Mouse (Mus musculus): Measurements from ENCODE around the gene Olfr429.
"Not testable (repeated sequence)": the region's sequence is repeated elsewhere in the genome, so short reads cannot be mapped to it uniquely, and the experiment has no call there.

Gene Olfr429

DNA sequence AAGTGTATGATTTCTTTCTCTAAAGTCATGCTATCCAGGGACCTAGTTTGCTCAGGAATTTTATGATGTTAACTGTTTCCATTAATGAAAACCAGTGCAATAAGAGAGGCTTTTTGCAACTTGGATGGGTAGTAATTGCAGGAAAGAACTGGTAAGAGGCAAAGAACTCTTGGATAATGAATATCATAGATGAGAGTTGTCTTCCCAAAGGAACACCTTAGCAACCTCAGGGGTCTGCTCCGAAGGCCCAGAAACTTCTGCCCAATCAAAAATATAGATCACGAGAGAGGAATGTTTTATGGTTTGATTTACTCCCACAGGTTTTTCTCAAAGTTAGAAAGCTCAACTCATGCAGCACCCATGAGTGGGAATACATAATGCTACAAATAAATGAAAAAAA is at the start of gene Olfr429:
Olfr429 (plus strand) TSS at position 301 of the 400 bp plus-strand sequence.
- DNase-seq: no peak

DNA sequence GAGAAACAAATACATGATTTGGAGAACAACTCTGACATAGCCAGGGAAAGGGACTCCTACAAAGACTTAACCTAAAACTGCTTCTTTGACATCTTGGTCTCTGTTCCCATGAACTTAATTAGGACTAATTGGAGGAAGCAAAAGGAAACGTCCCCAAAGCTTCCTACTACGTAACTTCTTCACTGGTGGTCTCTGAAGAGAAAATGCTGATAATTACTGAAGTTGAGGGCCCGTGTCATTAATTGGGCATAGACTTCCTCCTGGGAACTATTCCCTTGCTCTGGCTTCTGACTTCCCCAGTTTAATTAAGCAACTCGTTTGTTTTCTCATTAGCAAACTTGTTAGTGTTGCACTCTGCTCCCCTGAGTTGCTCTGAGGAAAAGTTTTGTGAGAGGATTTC is 48.3 kb upstream of the Olfr429 start:
- DNase-seq: no peak

GRCm38 (mm10) chr1:174038480-174038879 is 45.7 kb upstream of the Olfr429 start:
- DNase-seq: no peak

GRCm38 (mm10) chr1:174040523-174041177 is 43.5 kb upstream of the Olfr429 start, which contains the start of gene Olfr433:
Olfr433 (plus strand) TSS chr1:174040705.
- DNase-seq: no peak

DNA sequence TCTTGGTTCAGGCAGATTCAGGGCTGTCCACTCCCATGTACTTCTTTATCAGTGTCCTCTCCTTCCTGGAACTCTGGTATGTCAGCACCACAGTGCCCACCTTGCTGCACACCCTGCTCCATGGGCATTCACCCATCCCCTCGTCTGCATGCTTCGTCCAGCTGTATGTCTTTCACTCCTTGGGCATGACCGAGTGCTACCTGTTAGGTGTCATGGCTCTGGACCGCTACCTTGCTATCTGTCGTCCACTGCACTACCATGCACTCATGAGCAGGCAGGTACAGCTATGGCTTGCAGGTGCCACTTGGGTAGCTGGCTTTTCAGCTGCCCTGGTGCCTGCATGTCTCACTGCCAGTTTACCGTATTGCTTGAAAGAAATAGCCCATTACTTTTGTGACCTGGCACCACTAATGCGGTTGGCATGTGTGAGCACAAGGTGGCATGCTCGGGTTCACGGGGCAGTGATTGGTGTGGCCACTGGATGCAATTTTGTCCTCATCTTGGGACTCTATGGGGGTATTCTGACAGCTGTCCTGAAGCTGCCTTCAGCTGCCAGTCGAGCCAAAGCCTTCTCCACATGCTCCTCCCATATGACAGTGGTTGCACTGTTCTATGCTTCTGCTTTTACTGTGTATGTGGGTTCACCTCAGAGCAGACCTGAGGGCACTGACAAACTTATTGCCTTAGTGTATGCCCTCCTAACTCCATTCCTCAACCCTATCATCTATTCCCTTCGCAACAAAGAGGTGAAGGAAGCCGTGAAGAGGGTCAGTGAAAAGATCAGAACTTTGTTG is 41.8 kb upstream of the Olfr429 start:
- not testable (repeated sequence) for DNase-seq

GRCm38 (mm10) chr1:174044431-174044830 is 39.7 kb upstream of the Olfr429 start:
- DNase-seq: no peak

GRCm38 (mm10) chr1:174048227-174048626 is 35.9 kb upstream of the Olfr429 start:
- DNase-seq: not testable (repeated sequence)

- no peak for DNase-seq
These were observed 35.2 kb upstream of the Olfr429 start, which contains the start of gene Olfr432 for GRCm38 (mm10) chr1:174048893-174049292. Olfr432 (plus strand) TSS chr1:174049205.

DNA sequence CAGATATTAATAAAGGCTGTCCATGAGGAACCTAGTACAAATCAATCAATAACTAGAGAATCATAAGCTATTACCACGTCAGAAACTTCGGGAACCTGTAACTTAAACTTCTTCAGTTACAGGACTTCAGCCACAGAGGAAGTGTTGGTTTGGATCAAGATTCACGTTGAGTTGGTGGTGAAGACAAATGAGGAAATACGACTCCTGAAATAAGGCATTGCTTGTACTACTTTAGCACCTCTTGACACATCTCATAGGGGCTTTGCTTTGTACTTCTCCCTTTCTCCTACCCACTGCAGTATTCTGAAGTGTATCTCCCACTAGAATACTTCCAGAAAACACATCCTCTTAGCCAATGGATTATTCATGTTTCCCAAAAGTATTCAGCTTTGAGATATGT is 34.8 kb upstream of the Olfr429 start:
- not testable (repeated sequence) for DNase-seq

DNA sequence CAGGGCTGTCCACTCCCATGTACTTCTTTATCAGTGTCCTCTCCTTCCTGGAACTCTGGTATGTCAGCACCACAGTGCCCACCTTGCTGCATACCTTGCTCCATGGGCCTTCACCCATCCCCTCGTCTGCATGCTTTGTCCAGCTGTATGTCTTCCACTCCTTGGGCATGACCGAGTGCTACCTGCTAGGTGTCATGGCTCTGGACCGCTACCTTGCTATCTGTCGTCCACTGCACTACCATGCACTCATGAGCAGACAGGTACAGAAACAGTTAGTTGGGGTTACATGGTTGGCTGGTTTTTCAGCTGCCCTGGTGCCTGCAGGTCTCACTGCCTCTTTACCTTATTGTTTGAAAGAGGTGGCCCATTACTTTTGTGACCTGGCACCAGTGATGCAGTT is 33.6 kb upstream of the Olfr429 start:
- DNase-seq: no peak

DNA sequence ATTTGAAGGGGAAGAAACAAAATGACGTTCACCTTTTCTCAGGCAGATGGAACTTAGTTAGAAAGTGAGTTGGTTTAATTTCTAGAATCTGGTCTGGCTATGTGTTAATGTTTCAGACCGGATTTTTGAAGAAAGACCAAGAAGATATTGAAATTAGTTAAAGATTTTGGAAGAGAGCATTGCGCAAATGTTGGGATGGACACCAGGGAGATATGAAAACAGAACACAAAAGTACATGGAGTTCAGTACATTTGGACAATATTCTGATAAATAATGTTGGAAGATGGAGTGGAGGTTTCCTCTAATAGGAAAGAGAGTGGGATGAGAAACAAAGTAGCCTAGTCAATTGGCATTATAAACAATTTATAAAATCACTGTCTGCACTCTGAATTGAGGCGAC is 32.6 kb upstream of the Olfr429 start:
- no peak for DNase-seq

- no peak for DNase-seq
These were observed 32.1 kb upstream of the Olfr429 start for GRCm38 (mm10) chr1:174051931-174052536.

- DNase-seq: no peak
These were observed 31.1 kb upstream of the Olfr429 start for GRCm38 (mm10) chr1:174052981-174053380.

DNA sequence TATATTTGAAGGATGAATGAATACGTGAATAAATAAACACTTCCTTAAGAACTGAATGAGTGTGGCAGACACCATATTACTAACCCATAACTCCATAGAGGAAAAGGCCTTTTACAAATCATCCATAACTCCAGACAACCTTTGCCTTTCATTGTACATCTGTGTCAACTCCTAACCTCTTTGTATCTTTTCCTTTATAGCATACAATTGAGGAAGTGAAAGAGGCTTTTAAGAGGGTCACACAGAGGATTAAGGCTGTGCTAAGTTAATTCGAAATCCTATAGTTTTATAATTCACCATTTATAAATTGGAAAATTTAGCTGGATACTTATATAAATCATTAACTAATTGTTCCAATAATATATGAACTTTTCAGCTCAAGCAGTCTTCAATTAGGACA is 28.9 kb upstream of the Olfr429 start:
- DNase-seq: no peak

GRCm38 (mm10) chr1:174066305-174066704 is 17.8 kb upstream of the Olfr429 start, which contains the start of gene Olfr430:
Olfr430 (plus strand) TSS chr1:174066605.
- DNase-seq: no peak

DNA sequence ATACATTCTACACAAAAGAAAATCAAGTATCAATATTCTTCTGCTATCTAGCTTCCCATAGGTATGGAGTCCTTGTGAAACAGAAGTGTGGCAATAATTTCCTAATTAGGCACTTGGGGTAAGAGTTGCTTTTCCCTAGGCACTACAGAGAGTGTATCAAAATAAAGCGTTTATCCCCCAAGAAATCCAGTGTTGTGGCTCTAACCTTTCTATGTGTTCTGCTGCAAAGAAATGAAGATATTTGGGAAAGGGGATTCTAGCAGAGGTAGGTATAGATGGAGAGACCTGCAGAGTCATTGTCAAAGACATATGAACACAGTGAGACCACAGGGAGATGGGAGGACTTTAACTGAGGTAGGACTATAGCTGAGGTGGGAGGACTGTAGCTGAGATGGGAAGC is 12.5 kb downstream of the Olfr429 start, which contains the start of gene Olfr427:
Olfr427 (plus strand) TSS at position 301 of the 400 bp plus-strand sequence.
- DNase-seq: no peak

DNA sequence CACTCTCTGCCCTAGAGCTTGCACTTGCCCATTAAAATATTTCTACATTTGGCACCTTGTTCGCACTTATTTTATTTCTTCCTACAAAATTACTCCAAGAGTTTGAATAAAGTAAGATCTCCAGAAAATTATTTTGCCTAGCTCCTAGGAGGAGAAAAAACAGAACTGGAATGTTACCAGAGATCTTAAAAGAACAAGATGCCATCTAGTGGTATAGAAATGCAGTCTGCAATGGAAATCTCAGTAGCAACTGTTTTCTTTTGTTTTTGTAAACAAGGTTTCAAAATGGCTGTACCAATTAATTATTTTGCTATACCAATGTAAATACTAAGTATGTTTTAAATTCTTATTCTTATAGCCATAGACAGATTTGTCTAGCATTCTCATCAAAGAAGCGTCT is 19.6 kb downstream of the Olfr429 start:
- DNase-seq: no peak

- no peak for DNase-seq
These were observed 36.9 kb downstream of the Olfr429 start, which contains the start of gene Olfr231 for GRCm38 (mm10) chr1:174121062-174121461. Olfr231 (minus strand) TSS chr1:174121162.

DNA sequence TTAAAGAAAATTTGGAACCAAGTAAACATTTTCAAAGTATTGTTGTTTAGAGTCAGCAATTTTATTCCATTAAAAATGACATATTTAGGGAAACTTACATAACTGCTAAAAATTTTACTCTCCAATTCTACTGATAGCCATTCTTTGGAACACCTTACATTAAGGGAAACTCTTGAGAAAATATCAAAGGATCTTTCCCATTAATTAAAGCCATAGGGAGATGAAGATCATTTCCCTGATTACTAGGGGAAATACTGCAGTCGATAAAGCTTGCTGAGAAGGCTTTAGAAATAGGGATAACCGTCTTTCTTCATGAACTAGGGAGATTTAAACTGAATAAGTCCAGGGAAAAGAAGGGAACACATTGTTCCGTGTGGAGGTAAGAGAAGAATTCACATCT is 47.1 kb downstream of the Olfr429 start, which contains the start of gene Olfr424:
Olfr424 (plus strand) TSS at position 301 of the 400 bp plus-strand sequence.
- DNase-seq: no peak

GRCm38 (mm10) chr1:174131999-174132398 is 47.9 kb downstream of the Olfr429 start:
- DNase-seq: no peak

Data from cerebellum, adult 18-20 months (tissue).